Mouse (Mus musculus): ENCODE results near the gene Irgm1.
"Not testable (repeated sequence)": the region's sequence is repeated elsewhere in the genome, so short reads cannot be mapped to it uniquely, and the experiment has no call there.

Gene Irgm1

DNA sequence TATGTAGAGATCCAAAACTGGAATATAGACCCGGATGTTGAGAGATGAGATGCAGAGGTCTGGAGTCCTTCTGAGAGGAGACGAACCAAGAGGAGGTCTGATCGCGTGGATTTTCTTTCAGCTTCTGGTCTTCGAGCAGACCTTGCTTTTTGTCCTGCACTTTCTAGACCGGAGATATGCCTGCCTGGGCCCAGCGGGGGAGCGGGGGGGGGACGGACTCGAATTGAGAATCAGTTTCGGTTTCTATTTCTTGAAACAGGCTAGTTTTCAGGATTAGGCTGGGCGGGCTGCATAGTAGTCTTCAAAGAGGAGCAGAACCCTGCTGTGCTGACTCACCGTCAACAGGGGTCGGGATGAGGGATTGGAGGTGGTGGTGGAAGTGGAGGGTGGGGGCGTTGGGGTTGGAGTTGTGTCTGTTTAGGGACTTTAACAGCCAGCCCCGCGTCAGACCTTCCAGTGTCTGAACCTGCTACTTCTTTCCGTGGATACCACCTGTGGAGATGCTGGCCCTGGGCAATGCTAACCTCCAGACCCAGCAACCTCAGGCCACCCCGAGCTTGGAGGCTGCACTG is at the start of gene Irgm1:
TSS of gene Irgm1 (minus strand) at position 483 of the 572 bp plus-strand sequence.
- in situ Hi-C loops (cut with MseI, MboI) = loop anchor here (5.0 to 10.0 kb wide), 4 partner anchors 124 to 394 kb away; partner anchors contain the start of genes Gm12185 (in 2 of the 2) and Tgtp1 (in 2 of the 2)

DNA sequence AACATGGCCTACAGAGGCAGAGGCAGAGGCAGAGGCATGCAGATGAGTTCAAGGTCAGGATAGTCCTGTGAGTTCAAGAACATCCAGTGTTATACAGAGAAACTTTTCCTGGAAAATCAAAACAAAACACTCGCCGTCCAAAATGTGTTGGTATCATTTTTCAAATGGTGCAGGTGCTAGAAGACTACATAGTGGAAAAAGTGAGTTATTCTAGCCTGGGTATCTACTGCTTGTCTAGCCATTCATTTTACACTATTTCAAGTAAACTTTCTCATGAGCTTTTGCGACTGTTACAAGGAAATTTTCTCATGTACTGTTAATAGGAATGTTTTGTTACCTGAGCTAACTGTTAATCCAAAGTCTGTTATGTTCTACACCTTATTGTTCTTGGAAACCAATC is 46.9 kb upstream of the Irgm1 start:
- in situ Hi-C loops (cut with MseI, MboI) = loop anchor here in 1 of 2 experiments (10.0 kb wide), 1 partner anchor 156 kb away; the partner anchor contains the start of gene Ifi47

DNA sequence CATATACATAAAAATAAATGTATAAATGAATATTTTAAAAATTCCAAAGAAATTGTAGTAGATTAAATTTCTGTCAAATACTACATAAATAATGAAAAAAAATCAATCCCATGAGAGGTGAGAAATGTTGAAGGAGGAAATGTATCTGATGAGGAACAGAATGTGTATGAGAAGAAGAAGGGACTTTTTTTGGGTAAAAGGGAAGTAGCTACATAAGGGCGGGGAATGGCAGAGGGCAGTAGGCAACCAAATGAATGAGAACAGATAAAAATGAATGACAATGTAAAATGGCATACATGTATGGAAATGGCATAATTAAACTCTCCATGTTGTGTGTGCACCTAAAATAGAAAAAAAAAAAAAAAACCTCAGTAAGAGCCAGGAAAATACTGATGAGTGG is 42.1 kb upstream of the Irgm1 start:
- in situ Hi-C loops (cut with MseI, MboI) = loop anchor here in 1 of 2 experiments (10.0 kb wide), 1 partner anchor 161 kb away; the partner anchor contains the start of gene Ifi47

DNA sequence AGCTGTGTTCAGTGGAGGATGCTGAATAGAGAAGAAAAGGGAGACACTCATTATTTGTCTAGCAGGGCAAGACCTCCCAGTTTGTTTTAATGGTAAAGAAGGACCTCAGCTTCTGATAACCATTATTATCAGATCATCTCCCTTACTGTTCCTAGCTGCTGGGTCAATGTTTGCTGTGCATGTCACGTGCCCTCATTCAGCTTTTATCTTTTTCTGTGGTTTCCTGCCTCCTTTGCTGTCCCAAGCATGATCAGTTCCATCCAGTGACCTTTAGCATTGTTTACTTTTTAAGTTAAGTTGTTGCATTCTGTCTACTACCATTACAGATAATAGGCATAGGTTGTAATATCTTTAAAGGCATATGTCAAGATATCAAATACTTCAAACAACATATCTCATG is 37.0 kb upstream of the Irgm1 start:
- in situ Hi-C loops (cut with MseI, MboI) = no loop called here

DNA sequence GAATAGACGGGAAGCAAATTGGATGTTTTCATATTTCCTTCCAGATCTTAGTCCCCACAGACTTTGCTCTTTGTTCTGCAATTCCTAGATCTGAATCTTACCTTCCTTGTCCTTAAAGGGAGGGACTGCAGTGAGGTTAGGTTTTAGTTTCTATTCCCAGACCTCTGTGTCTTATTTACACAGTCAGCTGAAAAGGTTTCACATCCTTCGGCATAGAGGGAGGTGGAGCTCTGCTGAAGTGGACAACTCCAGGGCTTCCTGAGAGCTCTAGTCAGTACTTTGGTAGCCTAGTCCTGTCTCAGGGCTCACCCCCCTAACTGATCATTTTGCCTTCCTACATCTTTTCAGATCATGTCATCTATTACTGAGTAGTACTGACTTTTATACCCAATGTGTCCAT is 30.5 kb upstream of the Irgm1 start, which contains the start of gene Gm5431:
TSS of gene Gm5431 (minus strand) at position 194 of the 400 bp plus-strand sequence.
- in situ Hi-C loops (cut with MseI, MboI) = no loop called here

DNA sequence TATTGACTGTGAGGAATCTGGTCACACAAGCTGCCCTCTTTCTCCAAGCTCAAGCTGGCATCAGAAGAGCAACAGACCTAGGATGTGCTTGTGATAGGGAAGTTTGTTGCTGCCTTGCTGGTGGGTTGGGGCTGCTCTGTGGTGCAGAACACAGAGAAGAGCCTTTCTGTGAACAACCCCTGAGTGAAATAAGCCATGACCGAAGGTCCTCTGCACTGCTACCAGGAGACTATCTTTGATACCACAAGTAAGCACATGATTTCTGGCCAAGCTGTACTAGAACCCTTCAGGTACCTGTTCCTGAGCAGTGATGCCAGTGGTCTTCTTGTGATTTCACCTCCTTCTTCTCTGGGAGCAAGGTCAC is 30.1 kb upstream of the Irgm1 start:
- in situ Hi-C loops (cut with MseI, MboI) = not testable (repeated sequence)

DNA sequence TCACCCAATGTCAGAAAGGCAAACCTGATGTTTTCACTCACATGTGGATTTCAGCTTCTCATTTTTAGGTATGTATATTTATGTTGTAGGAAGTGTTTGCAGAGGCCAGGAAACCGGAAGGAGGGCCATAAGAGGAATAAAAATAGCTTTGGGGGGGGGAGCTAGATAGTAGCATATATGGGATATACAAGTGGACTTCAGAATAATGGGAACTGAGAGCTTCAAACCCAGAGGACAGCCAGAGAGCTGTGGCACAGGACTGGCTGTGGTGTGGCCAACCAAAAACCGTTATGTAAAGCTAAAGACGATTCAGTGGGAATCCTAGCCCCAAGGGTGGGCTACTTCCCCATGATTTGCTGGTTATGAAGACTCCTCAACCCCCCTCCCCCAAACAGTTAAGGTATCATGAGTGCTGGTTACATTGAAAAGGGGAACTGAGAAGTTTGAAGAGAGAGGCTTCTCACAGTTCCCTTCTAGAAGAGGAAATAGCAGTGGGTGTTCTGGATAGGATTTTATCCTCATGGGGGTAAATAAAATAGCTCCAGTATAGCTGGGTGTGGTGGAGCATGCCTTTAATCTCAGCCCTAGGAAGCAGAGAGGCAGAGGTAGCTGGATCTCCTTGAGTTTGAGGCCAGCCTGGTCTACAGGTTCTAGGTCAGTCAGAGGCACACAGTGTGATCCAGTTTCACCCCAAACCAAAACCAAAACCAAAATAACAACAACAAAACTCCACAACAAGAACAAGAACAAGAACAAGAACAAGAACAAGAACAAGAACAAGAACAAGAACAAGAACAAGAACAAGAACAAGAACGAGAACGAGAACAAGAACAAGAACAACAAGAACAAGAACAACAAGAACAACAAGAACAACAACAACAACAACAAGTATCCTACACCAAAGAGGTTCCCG is 29.4 kb upstream of the Irgm1 start:
- in situ Hi-C loops (cut with MseI, MboI) = not testable (repeated sequence)

DNA sequence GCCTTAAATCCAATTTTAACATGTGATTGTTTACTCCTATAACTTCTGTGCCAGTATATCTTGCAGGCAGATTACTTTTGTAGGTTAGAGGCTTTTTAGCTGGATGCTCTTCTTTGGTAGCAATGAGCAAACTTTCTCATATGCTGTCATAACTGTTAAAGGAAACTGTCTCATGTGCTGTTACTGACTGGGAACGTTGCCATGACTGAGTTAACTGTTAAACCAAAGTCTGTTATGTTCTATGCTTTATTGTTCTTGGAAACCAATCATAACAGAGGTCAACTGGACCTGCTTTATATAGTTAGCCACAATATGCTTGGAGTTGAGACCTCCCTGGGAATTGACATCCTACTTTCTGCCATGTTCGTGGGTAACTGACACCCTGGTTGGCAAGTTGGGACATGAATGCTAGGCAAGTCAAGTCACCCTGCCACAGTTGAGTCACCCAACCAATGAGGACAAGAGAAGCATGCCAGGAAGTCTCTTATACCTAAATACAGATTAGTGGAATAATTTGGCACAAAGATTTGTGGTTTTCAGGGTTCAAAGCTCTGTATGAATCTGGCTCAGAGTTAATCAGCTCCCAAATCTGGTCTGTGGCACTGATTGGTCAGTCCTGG is 27.4 kb upstream of the Irgm1 start:
- in situ Hi-C loops (cut with MseI, MboI) = no loop called here

DNA sequence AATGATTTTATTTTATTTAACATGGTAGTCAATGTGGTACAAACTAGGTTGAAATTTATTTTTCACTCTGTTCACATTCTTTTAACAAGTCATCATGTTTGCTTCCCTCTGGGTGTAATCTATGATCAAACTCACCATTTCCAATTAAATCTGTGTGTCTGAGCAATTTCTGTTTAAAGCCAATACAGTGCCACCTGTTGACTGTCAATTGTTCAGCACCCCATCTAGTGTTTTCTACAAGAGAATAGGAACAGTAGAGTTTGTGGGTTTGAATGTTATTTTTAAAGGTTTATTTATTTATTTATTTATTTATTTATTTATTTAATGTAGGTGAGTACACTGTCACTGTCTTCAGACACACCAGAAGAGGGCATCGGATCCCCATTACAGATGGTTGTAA is 5.2 kb upstream of the Irgm1 start:
- in situ Hi-C loops (cut with MseI, MboI) = loop anchor here (5.0 to 10.0 kb wide), 4 partner anchors 118 to 388 kb away; partner anchors contain the start of genes Gm12185 (in 2 of the 2) and Tgtp1 (in 2 of the 2)

DNA sequence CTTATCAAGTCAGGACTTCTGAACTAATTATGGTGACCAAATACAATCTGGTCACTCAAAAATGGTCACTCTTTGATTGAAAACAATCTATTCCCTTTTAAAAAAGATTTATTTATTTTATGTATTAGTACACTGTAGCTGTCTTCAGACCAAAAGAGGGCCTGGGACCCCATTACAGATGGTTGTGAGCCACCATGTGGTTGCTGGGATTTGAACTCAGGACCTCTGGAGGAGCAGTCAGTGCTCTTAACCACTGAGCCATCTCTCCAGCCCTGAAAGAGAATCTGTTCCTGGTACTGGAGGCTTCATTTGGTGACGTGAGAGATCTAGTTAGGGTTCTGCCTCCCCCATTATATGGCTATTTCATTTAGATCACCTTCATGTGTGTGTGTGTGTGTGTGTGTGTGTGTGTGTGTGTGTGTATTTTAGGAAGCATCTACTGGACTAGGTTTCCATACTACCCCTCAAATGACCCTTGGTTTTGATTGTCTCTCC is 3.9 kb upstream of the Irgm1 start:
- in situ Hi-C loops (cut with MseI, MboI) = loop anchor here (5.0 to 10.0 kb wide), 4 partner anchors 119 to 389 kb away; partner anchors contain the start of genes Gm12185 (in 2 of the 2) and Tgtp1 (in 2 of the 2)

DNA sequence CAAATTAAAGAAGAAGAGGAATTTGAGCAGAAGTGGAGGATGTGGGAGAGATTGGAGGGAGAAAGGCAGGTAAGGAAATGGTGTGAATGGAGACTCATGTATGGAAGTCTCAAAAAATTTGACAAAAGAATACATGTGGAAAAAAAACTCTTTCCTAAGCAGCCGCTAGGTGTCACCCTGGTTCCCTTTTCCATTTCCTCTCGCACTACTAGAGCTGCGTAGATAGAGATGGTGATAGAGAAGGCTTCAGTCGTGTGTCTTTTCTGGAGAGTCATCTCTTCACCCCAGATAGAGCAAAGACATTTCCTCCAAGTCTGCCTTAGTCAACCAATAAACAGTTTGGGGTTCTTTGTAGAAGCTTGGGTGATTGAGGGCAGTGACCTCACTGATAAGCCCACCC is 3.0 kb upstream of the Irgm1 start:
- in situ Hi-C loops (cut with MseI, MboI) = loop anchor here (5.0 to 10.0 kb wide), 4 partner anchors 120 to 390 kb away; partner anchors contain the start of genes Gm12185 (in 2 of the 2) and Tgtp1 (in 2 of the 2)

DNA sequence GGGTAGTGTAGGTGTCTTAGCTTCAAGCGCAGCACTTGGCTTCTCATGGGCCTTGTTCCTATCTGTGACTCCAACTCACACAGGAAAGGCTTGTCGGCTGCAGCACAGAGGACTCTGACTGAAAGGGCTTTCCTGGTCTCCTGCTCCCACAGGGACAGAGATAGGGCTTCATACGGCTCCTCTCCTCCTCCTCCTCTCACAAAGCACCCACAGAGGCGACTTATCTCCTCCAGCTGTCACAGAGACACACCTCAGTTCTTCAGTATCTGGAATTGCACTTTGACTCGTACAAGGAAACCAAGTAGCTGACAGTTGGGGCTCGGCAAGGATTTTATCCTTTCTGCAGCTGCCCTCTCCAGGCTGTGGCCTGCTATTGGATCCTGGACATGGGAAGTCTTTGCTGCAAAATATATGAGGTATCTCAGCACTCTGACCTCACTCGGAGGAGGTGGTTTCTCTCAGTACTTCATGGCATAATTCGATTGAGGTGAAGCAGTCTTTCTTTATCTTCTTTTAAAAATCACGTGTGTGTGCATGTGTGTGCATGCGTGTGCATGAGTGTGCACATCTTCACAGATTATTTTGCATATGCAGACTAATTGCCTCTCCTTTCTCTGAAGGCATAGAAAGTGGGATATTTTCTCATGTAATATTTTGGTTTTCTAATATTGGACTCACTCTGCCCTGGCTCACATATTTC is 2.3 kb upstream of the Irgm1 start:
- in situ Hi-C loops (cut with MseI, MboI) = loop anchor here (5.0 to 10.0 kb wide), 4 partner anchors 121 to 391 kb away; partner anchors contain the start of genes Gm12185 (in 2 of the 2) and Tgtp1 (in 2 of the 2)

DNA sequence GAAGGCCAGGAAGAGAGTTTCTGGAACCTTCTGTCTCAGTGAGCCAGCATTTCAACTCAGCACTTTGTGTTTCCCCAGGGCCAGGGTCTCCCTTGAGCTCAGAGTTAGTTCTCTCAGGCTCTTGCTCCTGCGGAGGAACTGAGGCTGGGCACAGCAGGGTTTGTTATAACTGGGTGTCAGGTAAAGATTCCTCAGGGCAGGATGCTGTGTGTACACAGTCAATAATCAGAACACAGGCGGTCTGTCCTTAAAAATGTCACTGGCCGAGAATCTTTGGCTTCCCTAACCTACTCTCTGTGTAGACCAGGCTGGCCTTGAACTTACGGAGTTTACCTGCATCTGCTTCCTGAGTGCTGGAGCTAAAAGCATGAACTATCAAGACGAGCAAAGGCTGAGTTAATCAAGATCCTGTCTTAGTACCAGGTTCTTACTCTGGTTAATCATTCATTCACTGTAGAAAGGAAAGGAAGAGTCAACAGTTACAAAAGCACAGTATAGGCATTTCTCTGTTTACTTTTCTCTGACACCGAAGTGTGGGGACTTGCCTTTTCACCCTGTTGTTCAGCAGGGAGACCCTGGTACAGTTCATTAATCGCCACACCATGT is 1.3 kb upstream of the Irgm1 start:
- in situ Hi-C loops (cut with MseI, MboI) = loop anchor here (5.0 to 10.0 kb wide), 4 partner anchors 122 to 392 kb away; partner anchors contain the start of genes Gm12185 (in 2 of the 2) and Tgtp1 (in 2 of the 2)

DNA sequence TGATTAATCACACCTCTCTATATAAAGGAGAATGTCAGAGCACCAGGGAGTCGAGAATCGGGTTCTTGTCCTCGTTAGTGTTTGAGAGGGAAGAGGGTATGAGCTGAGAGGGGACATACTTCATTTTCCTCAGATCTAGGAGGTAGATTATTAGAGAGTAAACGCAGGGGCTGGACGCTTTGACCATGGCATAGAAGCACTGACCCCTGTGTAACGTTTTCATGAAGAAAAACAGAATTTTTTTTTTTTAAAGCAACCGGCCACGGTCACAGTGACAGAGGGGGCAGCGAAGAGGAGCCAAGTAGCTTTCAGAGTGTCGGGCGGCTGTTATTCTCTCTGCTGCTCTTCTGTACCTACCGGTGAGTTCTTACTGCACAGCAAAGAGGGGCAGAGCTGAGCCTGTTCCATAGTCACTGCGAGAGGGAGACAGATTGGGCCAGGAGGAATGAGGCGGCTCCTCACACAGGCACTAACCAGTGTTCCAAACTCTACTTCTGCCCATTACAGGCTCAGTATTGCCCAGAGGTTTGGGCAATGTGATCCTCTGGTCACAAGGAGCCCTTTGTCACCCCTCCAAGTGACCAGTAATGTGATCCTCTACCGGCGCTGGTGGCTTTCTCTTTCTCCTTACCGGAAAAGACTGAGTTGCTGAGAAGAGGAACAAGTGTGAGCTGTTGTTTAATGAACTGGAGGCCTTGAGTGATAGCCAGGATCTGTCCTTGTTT is 496 bp upstream of the Irgm1 start:
- in situ Hi-C loops (cut with MseI, MboI) = loop anchor here (5.0 to 10.0 kb wide), 4 partner anchors 123 to 393 kb away; partner anchors contain the start of genes Gm12185 (in 2 of the 2) and Tgtp1 (in 2 of the 2)

DNA sequence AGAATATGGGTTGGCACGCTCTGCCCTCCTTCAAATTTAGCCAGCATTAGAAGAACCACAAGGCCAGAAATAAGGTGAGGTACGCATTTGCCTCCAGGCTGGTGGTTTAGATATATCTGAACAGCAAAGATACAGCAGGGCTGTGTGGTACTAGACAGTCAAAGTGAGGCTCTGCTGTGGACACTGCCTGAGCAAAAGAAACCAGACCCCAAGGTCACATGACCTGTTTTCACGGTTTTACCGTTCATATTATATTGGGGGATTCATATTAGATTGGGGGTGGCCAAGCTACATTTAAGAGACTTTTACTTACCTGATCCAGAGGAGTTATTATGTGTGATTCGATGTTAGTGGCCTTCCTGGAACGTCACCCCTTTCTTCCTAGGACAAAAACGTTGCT is 702 bp downstream of the Irgm1 start:
- in situ Hi-C loops (cut with MseI, MboI) = loop anchor here (5.0 to 10.0 kb wide), 4 partner anchors 124 to 394 kb away; partner anchors contain the start of genes Gm12185 (in 2 of the 2) and Tgtp1 (in 2 of the 2)

DNA sequence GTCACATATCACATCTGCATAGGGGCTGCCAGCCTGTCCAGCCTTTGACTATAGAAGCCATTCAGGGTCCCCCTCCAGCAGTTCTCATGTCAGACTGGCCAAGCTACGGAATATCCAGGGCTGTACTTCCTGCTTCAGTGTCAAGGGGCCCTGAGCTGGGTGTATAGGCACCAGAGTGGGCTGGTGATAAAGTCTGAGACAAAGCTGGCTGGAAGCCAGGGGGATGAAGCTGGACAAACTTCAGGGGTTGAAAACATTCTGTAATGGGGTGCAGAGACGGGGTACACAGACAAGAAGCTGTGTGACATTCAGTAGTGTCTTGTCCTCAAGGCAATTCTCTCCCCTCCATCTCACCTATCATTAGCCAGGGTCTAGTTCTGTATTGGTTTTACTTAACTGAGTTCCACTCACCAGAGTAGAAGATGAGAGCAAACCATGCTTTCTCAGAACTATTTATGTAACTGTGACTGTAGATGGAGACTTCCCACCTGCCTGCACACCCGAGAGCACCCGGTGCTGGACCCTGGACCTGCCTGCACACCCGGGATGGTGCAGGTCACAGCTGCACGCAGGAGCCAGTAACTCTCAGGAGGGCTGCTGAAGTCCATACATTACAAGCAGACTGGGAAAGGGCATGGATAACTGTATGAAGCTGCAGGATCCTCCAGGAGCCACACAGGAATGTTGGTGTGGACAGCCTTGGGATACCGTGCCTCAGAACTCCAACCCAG is 1.9 kb downstream of the Irgm1 start:
- in situ Hi-C loops (cut with MseI, MboI) = loop anchor here (5.0 to 10.0 kb wide), 4 partner anchors 125 to 395 kb away; partner anchors contain the start of genes Gm12185 (in 2 of the 2) and Tgtp1 (in 2 of the 2)

DNA sequence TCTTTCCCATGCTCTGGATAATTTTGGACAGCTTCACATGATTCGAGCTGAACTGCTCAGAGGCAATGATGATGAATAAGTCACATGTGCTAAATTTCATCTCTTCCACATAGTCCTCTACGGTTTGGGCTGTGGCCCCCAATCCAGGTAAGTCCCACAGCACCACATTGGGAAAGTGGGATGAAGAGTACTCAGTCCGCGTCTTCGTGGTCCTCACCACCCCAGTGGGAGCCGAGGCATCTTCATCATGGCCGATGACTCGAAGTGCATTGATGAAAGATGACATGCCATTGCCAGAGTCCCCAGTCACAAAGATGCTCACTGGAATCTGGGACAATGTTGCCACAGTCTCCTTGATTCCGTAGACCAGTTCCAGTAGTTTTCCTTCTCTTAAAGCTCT is 5.0 kb downstream of the Irgm1 start:
- in situ Hi-C loops (cut with MseI, MboI) = no loop called here

DNA sequence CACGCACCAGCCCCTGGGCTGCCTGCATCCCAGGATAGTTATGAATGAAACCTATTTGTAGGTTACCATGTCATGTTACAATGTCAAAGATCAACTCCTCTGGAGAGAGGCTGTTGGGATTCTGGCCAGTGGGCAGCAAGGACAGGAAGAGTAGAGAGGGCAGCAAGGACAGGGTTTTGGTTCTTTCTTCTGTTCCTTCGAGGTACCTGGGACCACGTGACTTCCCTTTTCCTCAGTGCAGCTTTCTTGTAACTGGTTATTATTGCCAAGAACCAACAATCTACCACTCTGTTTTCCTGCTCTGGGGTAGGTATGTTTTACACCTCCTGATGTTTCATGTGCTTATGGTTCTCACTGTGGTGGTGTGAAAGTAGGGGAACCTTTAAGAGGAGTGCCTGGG is 7.7 kb downstream of the Irgm1 start:
- in situ Hi-C loops (cut with MseI, MboI) = no loop called here
